Mouse (Mus musculus) cortical plate, adult 2 months (tissue): Measurements from ENCODE around the gene Zmat5.

Experiments used
- CTCF ChIP-seq: fragments of 200-500 bp; IDR thresholded peaks from 2 replicates; pipeline ENCODE4 v1.5.1; 2011; ENCODE audit warnings: mild to moderate bottlenecking, control low read depth, low read length; ENCODE audit not compliant: insufficient read depth; ENCODE audit errors: extremely low read depth
- POLR2A ChIP-seq: fragments of 200-500 bp; IDR thresholded peaks from 2 replicates; pipeline ENCODE4 v1.6.1; 2011; ENCODE audit warnings: mild to moderate bottlenecking, low read length, control low read depth; ENCODE audit not compliant: insufficient read depth; ENCODE audit errors: extremely low read depth

DNA sequence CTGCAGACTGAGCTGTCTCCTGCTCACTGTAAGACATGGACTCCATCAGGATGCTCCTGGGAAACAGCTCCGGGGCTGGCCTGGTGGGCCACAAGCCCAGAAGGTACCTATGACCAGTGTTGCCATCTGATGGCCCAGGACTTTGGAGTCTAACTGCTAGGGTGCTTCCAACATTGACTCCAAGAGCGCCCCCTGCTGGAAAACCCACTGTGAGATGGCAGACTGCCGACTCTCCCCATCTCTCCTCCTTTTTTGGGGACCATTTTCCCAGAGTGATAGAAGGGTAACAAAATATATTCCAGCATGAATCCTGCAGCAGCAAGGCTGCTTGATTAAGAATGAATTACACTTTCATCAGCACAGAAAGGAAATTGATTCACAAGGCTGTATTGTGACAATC lies 68.4 kb downstream of the Zmat5 start:
- peak; percentile 48 for TF ChIP-seq CTCF
- no peak for TF ChIP-seq POLR2A
